Mouse (Mus musculus) cortical plate, adult 2 months (tissue): ENCODE measurements around the gene Entpd7. TPM values are rescaled to one million over a fixed set of nuclear protein-coding genes. Genes with fewer than 3 reads are reported as not detected.

Source experiments
- H3K27ac ChIP-seq: fragments of 200-500 bp; 2 replicates; pipeline ENCODE4 v1.5.1; 2012; ENCODE audit warnings: low read length, control low read depth, inconsistent platforms; ENCODE audit not compliant: insufficient read depth
- H3K4me1 ChIP-seq: fragments of 200-500 bp; 2 replicates; pipeline ENCODE4 v1.6.1; 2011; ENCODE audit warnings: low read length; ENCODE audit not compliant: control insufficient read depth, insufficient read depth
- H3K4me3 ChIP-seq: fragments of 200-500 bp; 2 replicates; pipeline ENCODE4 v1.5.1; 2011; ENCODE audit warnings: mild to moderate bottlenecking, low read length, control low read depth; ENCODE audit not compliant: insufficient read depth
- CTCF ChIP-seq: fragments of 200-500 bp; IDR thresholded peaks from 2 replicates; pipeline ENCODE4 v1.5.1; 2011; ENCODE audit warnings: mild to moderate bottlenecking, control low read depth, low read length; ENCODE audit not compliant: insufficient read depth; ENCODE audit errors: extremely low read depth
- POLR2A ChIP-seq: fragments of 200-500 bp; IDR thresholded peaks from 2 replicates; pipeline ENCODE4 v1.6.1; 2011; ENCODE audit warnings: mild to moderate bottlenecking, low read length, control low read depth; ENCODE audit not compliant: insufficient read depth; ENCODE audit errors: extremely low read depth
- polyA plus RNA-seq: library from polyadenylated mRNA; depleted of rRNA; stranded (reverse); fragments of >200 nt; gene quantifications from 2 replicates; pipeline ENCODE4 v1.2.3, GENCODE M21; 2012

The Entpd7 gene
- polyA plus RNA-seq, 1 experiment = 9.5 TPM

GRCm38 (mm10) chr19:43695514-43695964, 6.1 kb downstream of the Entpd7 start:
- Histone ChIP-seq H3K27ac (no peak overlapping the region), H3K4me1 (peaks cover 15% of the 10 kb centered on the region), H3K4me3 (no peak overlapping the region)
- TF ChIP-seq POLR2A (no peak), CTCF (no peak)

- TF ChIP-seq CTCF (no peak), POLR2A (no peak)
- Histone ChIP-seq H3K4me3 (no peak overlapping the region), H3K4me1 (peaks cover 14% of the 10 kb centered on the region), H3K27ac (no peak overlapping the region)
Measured at GRCm38 (mm10) chr19:43697666-43698370, 8.3 kb downstream of the Entpd7 start.

GRCm38 (mm10) chr19:43699021-43699762, 9.7 kb downstream of the Entpd7 start:
- Histone ChIP-seq H3K27ac (peak overlapping the region; percentile 68), H3K4me3 (no peak overlapping the region), H3K4me1 (peaks cover 12% of the 10 kb centered on the region)
- TF ChIP-seq POLR2A (no peak), CTCF (no peak)

- H3K4me3 ChIP-seq = no peak overlapping the region
- TF ChIP-seq CTCF (no peak), POLR2A (0 out of 2 replicates have a peak, but pooled peaks have one; percentile 6)
- H3K27ac ChIP-seq = peak overlapping the region; percentile 68
- H3K4me1 ChIP-seq = peaks cover 12% of the 10 kb centered on the region
Measured at GRCm38 (mm10) chr19:43699763-43700155, 10.3 kb downstream of the Entpd7 start.

- TF ChIP-seq POLR2A (no peak), CTCF (no peak)
- Histone ChIP-seq H3K27ac (no peak overlapping the region), H3K4me1 (peaks cover 4% of the 10 kb centered on the region; the same call in 1 of the 2 replicates), H3K4me3 (no peak overlapping the region)
Measured at GRCm38 (mm10) chr19:43704211-43704610, 14.7 kb downstream of the Entpd7 start.

- no peak overlapping the region for H3K27ac ChIP-seq
- peaks cover 2% of the 10 kb centered on the region; the same call in 1 of the 2 replicates for H3K4me1 ChIP-seq
- no peak overlapping the region for H3K4me3 ChIP-seq
- TF ChIP-seq CTCF (no peak), POLR2A (no peak)
Measured at GRCm38 (mm10) chr19:43704787-43705497, 15.5 kb downstream of the Entpd7 start.

- TF ChIP-seq CTCF (no peak), POLR2A (no peak)
- H3K27ac ChIP-seq = no peak overlapping the region
- H3K4me3 ChIP-seq = no peak overlapping the region
- no peaks in the 10 kb centered on the region for H3K4me1 ChIP-seq
Measured at GRCm38 (mm10) chr19:43708206-43708605, 18.7 kb downstream of the Entpd7 start.

GRCm38 (mm10) chr19:43709317-43709716, 19.8 kb downstream of the Entpd7 start:
- TF ChIP-seq CTCF (no peak), POLR2A (no peak)
- no peak overlapping the region for H3K27ac ChIP-seq
- H3K4me3 ChIP-seq = no peak overlapping the region
- no peaks in the 10 kb centered on the region for H3K4me1 ChIP-seq

- Histone ChIP-seq H3K4me3 (no peak overlapping the region), H3K4me1 (no peaks in the 10 kb centered on the region), H3K27ac (no peak overlapping the region)
- TF ChIP-seq POLR2A = no peak
- TF ChIP-seq CTCF = no peak
Measured at GRCm38 (mm10) chr19:43711159-43711916, 21.9 kb downstream of the Entpd7 start.
